Mouse (Mus musculus): Measurements from ENCODE around the gene Hspa2.

DNA sequence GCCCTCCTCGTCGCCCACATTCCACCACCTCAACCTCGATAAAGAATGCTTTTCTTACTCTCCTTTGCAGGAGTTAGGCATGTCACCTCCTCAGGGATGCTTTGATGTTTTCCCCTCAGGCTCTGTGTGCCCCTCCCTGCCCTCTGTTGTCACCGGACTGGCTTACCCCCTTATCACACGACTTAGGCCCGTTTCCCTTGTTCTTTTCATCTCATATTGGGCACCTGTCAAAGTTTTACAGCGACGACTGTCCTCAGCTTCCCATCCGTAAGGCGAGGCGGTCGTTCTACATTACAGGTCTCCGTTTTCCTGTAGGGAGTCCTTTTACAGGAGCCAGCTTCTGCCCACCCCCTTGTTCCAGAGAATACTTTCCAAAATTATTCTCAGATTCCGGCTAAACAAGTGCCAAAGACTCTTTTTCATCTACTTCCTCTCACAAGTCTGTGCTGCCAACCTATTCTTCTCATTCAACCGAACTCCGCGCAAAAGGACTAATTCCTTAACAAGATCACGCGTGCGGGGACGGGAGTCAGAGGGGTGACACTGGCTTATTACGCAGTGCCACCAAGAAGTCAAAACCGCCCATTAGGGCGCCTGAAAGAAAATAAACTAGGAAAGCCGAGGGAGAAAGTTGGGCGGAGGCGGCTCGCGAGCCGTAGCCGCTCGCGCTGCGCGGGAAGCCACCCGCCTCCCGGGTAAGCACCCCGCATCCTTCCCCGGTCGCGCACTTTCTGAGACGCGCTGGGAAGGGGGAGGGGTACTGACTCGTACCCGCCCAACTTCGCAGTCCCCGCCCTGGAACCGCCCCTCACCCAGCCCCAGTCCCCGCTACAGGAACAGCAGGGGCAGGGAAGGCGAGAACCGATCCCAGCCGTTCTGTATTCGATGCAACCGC, 738 bp upstream of the Hspa2 start:
- TF ChIP-seq EP300 (IDR thresholded peaks at IDR 0.05; ENCODE audit: low read depth) (no peak; the same call in 1 of the 2 replicates), CTCF (IDR thresholded peaks at IDR 0.05; ENCODE audit: low read depth) (no peak)

All from heart, postnatal 0 days (tissue).